In the genomic region with DNA sequence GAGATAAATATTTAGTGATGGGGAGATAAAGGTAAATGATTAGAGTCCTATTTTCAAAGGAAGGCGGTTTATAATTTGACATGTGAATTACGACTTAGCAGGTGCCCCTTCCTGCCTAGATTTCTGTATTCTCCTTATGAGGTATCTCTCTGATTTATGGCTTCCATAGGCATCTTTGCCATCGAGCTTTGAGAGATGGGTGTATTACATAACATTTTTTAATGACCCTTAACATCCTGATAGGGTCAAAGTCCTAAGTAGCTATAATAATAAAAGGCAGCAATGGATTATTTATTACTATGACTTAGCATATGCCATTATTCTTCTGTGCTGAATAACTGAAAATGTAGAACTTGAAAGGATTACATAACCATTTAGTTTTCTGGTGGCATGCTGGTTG, we compare ENCODE assay signal across 24 mouse cellular contexts.
"Had no signal": no experiment of that assay in that cellular context is flagged by ENCODE, and none has a peak within 500 bp of the region (broad histone marks: within the 10 kb centered on the region; RNA-seq: fewer than 3 reads in every experiment).

No protein-coding gene starts in this region.

- H3K36me3 ChIP-seq: heart, embryonic 13.5 days; heart, embryonic 15.5 days; hindbrain, embryonic 13.5 days; hindbrain, embryonic 15.5 days; limb, embryonic 10.5 days; limb, embryonic 12.5 days; liver, embryonic 13.5 days had no signal

- H3K4me3 ChIP-seq: heart, adult 2 months; heart, embryonic 13.5 days; heart, embryonic 15.5 days; hindbrain, embryonic 13.5 days; hindbrain, embryonic 15.5 days; layer of hippocampus, adult 2 months; left cerebral cortex, adult 2 months; limb, embryonic 10.5 days; limb, embryonic 12.5 days; liver, embryonic 13.5 days had no signal

- H3K27ac ChIP-seq: heart, adult 2 months; heart, embryonic 13.5 days; heart, embryonic 15.5 days; hindbrain, embryonic 13.5 days; hindbrain, embryonic 15.5 days; hindbrain, postnatal 0 days; layer of hippocampus, adult 2 months; left cerebral cortex, adult 2 months; limb, embryonic 10.5 days; limb, embryonic 12.5 days; liver, embryonic 13.5 days had no signal

- H3K27me3 ChIP-seq: heart, embryonic 15.5 days; hindbrain, embryonic 15.5 days; limb, embryonic 12.5 days had no signal

- H3K4me1 ChIP-seq: liver, embryonic 13.5 days had no signal

- H3K9ac ChIP-seq: heart, embryonic 13.5 days; heart, embryonic 15.5 days; hindbrain, embryonic 13.5 days; hindbrain, embryonic 15.5 days; limb, embryonic 12.5 days; liver, embryonic 13.5 days had no signal

- H3K9me3 ChIP-seq: heart, embryonic 13.5 days; heart, embryonic 15.5 days; hindbrain, embryonic 13.5 days; hindbrain, embryonic 15.5 days; limb, embryonic 10.5 days; limb, embryonic 12.5 days; liver, embryonic 13.5 days had no signal

- ATAC-seq: hindbrain, postnatal 0 days had no signal

- H3K4me2 ChIP-seq: heart, embryonic 11.5 days; heart, embryonic 13.5 days; heart, embryonic 15.5 days; hindbrain, embryonic 13.5 days; hindbrain, embryonic 15.5 days; limb, embryonic 12.5 days; liver, embryonic 11.5 days; liver, embryonic 13.5 days had no signal

- DNase-seq: gastrocnemius, postnatal 14 days; gastrocnemius, postnatal 36 days; heart, adult 11 months; heart, adult 2 months; heart, postnatal 14 days; heart, postnatal 36 days; kidney, adult 11 months; kidney, adult 2 months; kidney, postnatal 10 days; kidney, postnatal 25 days; kidney, postnatal 4 days; liver; liver, embryonic 13.5 days had no signal
